20 mouse cellular contexts compared by ENCODE assay signal in the genomic region with DNA sequence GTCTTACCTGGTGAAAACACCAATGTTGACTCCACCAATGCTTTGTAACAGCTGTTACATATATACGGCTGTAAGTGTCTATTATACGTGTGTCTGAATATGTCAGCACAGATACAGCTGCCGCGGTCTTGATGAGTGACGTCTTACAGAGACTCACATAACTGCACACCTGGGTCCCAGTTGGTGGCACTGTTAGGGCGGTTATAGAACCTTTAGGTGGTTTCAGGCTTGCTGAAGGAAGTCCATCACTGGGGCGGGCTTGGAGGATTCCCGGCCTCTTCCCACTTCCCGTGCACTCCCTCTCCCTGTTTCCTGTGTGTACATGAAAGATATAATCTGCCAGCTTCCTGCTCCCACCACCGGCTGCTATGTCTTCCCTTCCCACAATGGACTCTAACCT. TPM values are rescaled to one million over a fixed set of nuclear protein-coding genes. Genes with fewer than 3 reads are reported as not detected.
DNase-seq lines count a peak whose midpoint lies in the region; ATAC-seq and TF ChIP-seq lines count a peak whose summit lies in the region.
"Had no signal": no experiment of that assay in that cellular context is flagged by ENCODE, and none has a peak within 500 bp of the region (broad histone marks: within the 10 kb centered on the region; RNA-seq: fewer than 3 reads in every experiment).

No protein-coding gene starts in this region.

- TF ChIP-seq CTCF in heart, postnatal 0 days (IDR thresholded peaks at IDR 0.05; ENCODE audit: low read depth), result no peak
- TF ChIP-seq CTCF in lung, postnatal 0 days (IDR thresholded peaks at IDR 0.05), result no peak

- no peaks in the 10 kb centered on the region for H3K27me3 ChIP-seq in heart, postnatal 0 days (ENCODE audit: control insufficient read depth, insufficient read depth, low read length)
- H3K27me3 ChIP-seq in lung, postnatal 0 days (replicated peaks; ENCODE audit: insufficient read depth, low read length), result no peaks in the 10 kb centered on the region
- H3K27me3 ChIP-seq: forebrain, embryonic 13.5 days; heart, embryonic 12.5 days; hindbrain, embryonic 13.5 days had no signal

- no peak overlapping the region for H3K4me3 ChIP-seq in heart, postnatal 0 days (ENCODE audit: low read depth, low read length)
- no peak overlapping the region for H3K4me3 ChIP-seq in lung, postnatal 0 days (ENCODE audit: low read depth, low read length)
- H3K4me3 ChIP-seq: embryonic facial prominence, embryonic 10.5 days; forebrain, embryonic 13.5 days; heart, adult 2 months; heart, embryonic 12.5 days; hindbrain, embryonic 13.5 days had no signal

- H3K36me3 ChIP-seq in heart, postnatal 0 days (replicated peaks; ENCODE audit: control insufficient read depth, insufficient read depth, low read length), result peaks cover 12% of the 10 kb centered on the region; the same call in 1 of the 2 replicates
- no peaks in the 10 kb centered on the region for H3K36me3 ChIP-seq in lung, postnatal 0 days (ENCODE audit: insufficient read depth, low read length)

- no peaks in the 10 kb centered on the region for H3K4me1 ChIP-seq in heart, postnatal 0 days (ENCODE audit: control insufficient read depth, insufficient read depth)
- no peaks in the 10 kb centered on the region for H3K4me1 ChIP-seq in lung, postnatal 0 days (ENCODE audit: insufficient read depth, low read depth, low read length)
- H3K4me1 ChIP-seq: embryonic facial prominence, embryonic 10.5 days; forebrain, embryonic 13.5 days; hindbrain, embryonic 13.5 days had no signal

- peak; percentile 45; the same call in 1 of the 2 replicates for TF ChIP-seq EP300 in heart, postnatal 0 days (IDR thresholded peaks at IDR 0.05; ENCODE audit: low read depth)
- TF ChIP-seq EP300 in lung, postnatal 0 days (IDR thresholded peaks at IDR 0.05), result 0 out of 2 replicates have a peak, but pooled peaks have one; percentile 27

- WGBS in heart, postnatal 0 days, result 60% methylated on average over 10 of the region's 10 CpGs
- WGBS in lung, postnatal 0 days, result 62% methylated on average over 10 of the region's 10 CpGs

- no peak overlapping the region for H3K9ac ChIP-seq in heart, postnatal 0 days (replicated peaks; ENCODE audit: low read depth, low read length)
- H3K9ac ChIP-seq in lung, postnatal 0 days (replicated peaks; ENCODE audit: low read depth), result no peak overlapping the region
- H3K9ac ChIP-seq: forebrain, embryonic 13.5 days; forebrain, postnatal 0 days; heart, embryonic 12.5 days; hindbrain, embryonic 13.5 days had no signal

- H3K27ac ChIP-seq in heart, postnatal 0 days (ENCODE audit: low read depth), result no peak overlapping the region
- no peak overlapping the region for H3K27ac ChIP-seq in lung, postnatal 0 days (ENCODE audit: low read length)
- H3K27ac ChIP-seq: embryonic facial prominence, embryonic 10.5 days; forebrain, embryonic 13.5 days; heart, adult 2 months; hindbrain, embryonic 13.5 days had no signal

- H3K4me2 ChIP-seq in heart, postnatal 0 days (ENCODE audit: low read depth, low read length), result no peak overlapping the region
- no peak overlapping the region for H3K4me2 ChIP-seq in lung, postnatal 0 days (replicated peaks; ENCODE audit: low read depth, low read length)
- H3K4me2 ChIP-seq: forebrain, embryonic 13.5 days; heart, embryonic 12.5 days; hindbrain, embryonic 13.5 days had no signal

- 0 out of 2 replicates have a peak, but pooled peaks have one; percentile 39 for ATAC-seq in heart, postnatal 0 days (ENCODE audit: insufficient read depth, low read depth)
- peak; percentile 30; the same call in 1 of the 2 replicates for ATAC-seq in lung, postnatal 0 days
- ATAC-seq: forebrain, embryonic 13.5 days; forebrain, postnatal 0 days had no signal

- DNase-seq in heart, postnatal 0 days (ENCODE audit: low spot score), result peak; percentile 31
- DNase-seq in heart, adult 18-20 months, result no peak
- no peak for DNase-seq in lung, postnatal 0 days (ENCODE audit: low spot score)
- no peak for DNase-seq in lung, postnatal 10 days
- DNase-seq in 416B (ENCODE audit: low read depth) (peak; percentile 77), A20 (ENCODE audit: low read depth, low spot score) (peak; percentile 55)
- DNase-seq in right cerebral cortex, postnatal 36 days (ENCODE audit: low spot score in 2 of 2), result no peak
- no peak for DNase-seq in kidney, adult 11 months
- DNase-seq: adrenal gland, adult 8-10 months; adrenal gland, postnatal 36 days; cerebellum, adult 2 months; cerebellum, postnatal 10 days; forebrain, postnatal 0 days; gastrocnemius, postnatal 36 days; heart, adult 2 months; heart, postnatal 10 days had no signal

- H3K9me3 ChIP-seq in heart, postnatal 0 days (replicated peaks; ENCODE audit: control insufficient read depth, low read length), result 0 out of 2 replicates have a peak, but pooled peaks cover 4% of the 10 kb centered on the region
- no peaks in the 10 kb centered on the region for H3K9me3 ChIP-seq in lung, postnatal 0 days (ENCODE audit: low read length)
- H3K9me3 ChIP-seq: hindbrain, embryonic 13.5 days had no signal

RNA-seq across cellular contexts. Expression of a gene that starts 34.4 kb away (rescaled TPM):
- 9.0 and 11.6 TPM in 2 replicates for total RNA-seq in heart, postnatal 0 days (2014; rRNA removed; ENCODE audit: low replicate concordance)
- 13.3 and 14.1 TPM in 2 replicates for polyA plus RNA-seq in heart, postnatal 0 days (2015; fragmentation: Nextera tagmentation; extraction: Ambion mirVana)
- total RNA-seq in heart, adult 18-20 months (2021), result 10 to 100 TPM; 18.3 to 19.8 TPM
- polyA plus RNA-seq in lung, postnatal 0 days (2015; fragmentation: Nextera tagmentation; extraction: Ambion mirVana), result 25.3 and 29.6 TPM in 2 replicates

Comparison
In these comparisons a context has a peak if more than half of its experiments do, and no peak if none do; other contexts are left out.
1. DNase-seq: peak in heart, postnatal 0 days (single experiment), 416B (single experiment) and A20 (single experiment); none in heart, adult 18-20 months (0 of 2), lung, postnatal 0 days (single experiment), lung, postnatal 10 days (single experiment), right cerebral cortex, postnatal 36 days (0 of 2) and kidney, adult 11 months (single experiment).